Mouse (Mus musculus) lung, adult 2 months (tissue): ENCODE data around the gene Scnn1a.

ENCODE experiments used
- CTCF ChIP-seq: fragments of 200-500 bp; IDR thresholded peaks from 2 replicates; pipeline ENCODE4 v1.5.1; 2011; ENCODE audit warnings: mild to moderate bottlenecking, low read length, control low read depth; ENCODE audit not compliant: insufficient read depth
- POLR2A ChIP-seq: fragments of 200-500 bp; IDR thresholded peaks from 2 replicates; pipeline ENCODE4 v1.6.1; 2011; ENCODE audit warnings: low read depth, mild to moderate bottlenecking, control low read depth, low read length, borderline replicate concordance; ENCODE audit errors: extremely low read depth

DNA sequence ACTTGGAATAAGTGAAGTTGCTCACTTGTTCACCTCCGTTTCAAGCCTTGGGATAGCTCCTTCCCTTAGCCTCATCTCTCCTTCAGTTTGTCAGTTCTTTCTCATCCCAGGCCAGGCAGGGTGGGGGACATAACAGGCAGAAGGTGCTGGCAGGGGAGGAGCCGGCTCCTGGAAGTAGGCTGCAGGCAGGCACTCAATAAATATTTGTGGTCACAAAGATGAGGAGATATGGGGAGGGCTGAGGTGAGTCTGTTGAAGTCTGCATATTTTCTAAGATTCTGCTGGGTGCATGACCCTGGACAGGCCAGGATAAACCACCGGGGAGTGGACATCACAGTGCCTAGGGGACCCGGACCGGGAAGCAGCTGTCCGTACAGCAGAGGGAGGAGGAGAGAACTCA, 3.1 kb downstream of the Scnn1a start:
- no peak for TF ChIP-seq CTCF
- no peak for TF ChIP-seq POLR2A
